Mouse (Mus musculus): ENCODE results near the gene Polr3gl. TPM values are rescaled to one million over a fixed set of nuclear protein-coding genes. Genes with fewer than 3 reads are reported as not detected.
A peak's percentile ranks its signal among the peaks of the same experiment; 100 is the strongest.

Polr3gl gene
- polyA plus RNA-seq, 1 experiment, result 15.4 TPM

DNA sequence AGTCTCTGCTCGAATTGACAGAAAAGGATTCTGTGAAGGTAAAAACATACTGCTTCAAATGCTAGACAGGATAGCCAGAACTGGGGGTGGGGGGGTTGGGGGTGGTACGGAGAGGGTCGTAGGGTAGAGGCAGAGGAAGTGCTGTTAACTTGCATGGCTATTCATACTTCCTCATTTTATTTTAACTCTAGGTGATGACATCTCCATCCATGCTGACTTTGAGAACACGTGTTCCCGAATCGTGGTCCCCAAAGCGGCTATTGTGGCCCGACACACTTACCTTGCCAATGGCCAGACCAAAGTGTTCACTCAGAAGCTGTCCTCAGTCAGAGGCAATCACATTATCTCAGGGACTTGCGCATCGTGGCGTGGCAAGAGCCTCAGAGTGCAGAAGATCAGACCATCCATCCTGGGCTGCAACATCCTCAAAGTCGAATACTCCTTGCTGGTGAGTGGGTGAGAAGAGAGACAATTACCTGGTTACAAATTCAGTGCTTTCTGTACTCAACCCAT lies 34.5 kb downstream of the Polr3gl start:
- peaks cover 57% of the 10 kb centered on the region for H3K4me1 ChIP-seq
- TF ChIP-seq FLI1 (IDR thresholded peaks at IDR 0.05; ENCODE audit: low read length) (no peak), GATA1 (IDR thresholded peaks at IDR 0.05; ENCODE audit: borderline replicate concordance, low read length) (no peak)
- no peaks in the 10 kb centered on the region for H3K27me3 ChIP-seq (replicated peaks)
- peaks cover 40% of the 10 kb centered on the region for H3K36me3 ChIP-seq (replicated peaks; ENCODE audit: low read length)
- peak overlapping the region; percentile 96 for H3K4me3 ChIP-seq (replicated peaks)
- no peaks in the 10 kb centered on the region for H3K9me3 ChIP-seq

DNA sequence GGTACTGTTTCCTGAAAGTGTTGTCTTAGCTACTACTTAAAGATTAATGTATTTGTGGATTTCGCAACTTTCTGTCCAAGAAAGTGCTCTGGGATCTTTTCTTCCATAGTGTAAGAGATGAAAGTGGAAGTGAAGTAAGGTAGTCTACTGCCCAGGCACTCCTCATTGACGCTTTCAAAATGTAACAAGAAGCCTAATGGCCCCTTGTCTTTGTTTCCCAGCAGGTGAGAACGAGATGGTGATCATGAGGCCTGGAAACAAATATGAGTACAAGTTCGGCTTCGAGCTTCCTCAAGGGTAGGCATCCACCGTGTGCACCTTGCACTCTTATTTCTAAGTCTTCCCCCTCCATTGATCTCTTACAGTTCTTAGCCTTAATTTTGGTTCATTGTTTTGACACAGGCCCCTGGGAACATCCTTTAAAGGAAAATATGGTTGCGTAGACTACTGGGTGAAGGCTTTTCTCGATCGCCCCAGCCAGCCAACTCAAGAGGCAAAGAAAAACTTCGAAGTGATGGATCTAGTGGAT lies 35.2 kb downstream of the Polr3gl start:
- Histone ChIP-seq H3K9me3 (no peaks in the 10 kb centered on the region), H3K36me3 (replicated peaks; ENCODE audit: low read length) (peaks cover 40% of the 10 kb centered on the region), H3K27me3 (replicated peaks) (no peaks in the 10 kb centered on the region), H3K4me3 (replicated peaks) (peak overlapping the region; percentile 96), H3K4me1 (peaks cover 56% of the 10 kb centered on the region)
- TF ChIP-seq GATA1 (IDR thresholded peaks at IDR 0.05; ENCODE audit: borderline replicate concordance, low read length), result no peak
- TF ChIP-seq FLI1 (IDR thresholded peaks at IDR 0.05; ENCODE audit: low read length), result no peak

DNA sequence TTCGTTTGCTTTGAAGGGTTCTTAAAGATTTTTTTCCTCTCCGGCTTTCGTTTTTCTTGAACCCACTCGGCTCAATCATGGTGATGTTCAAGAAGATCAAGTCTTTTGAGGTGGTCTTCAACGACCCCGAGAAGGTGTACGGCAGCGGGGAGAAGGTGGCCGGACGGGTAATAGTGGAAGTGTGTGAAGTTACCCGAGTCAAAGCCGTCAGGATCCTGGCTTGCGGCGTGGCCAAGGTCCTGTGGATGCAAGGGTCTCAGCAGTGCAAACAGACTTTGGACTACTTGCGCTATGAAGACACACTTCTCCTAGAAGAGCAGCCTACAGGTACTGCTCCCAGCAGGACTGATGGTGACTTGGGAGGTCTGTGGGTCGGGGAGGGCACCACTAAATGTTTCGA lies 35.8 kb downstream of the Polr3gl start:
- TF ChIP-seq FLI1 (IDR thresholded peaks at IDR 0.05; ENCODE audit: low read length) (no peak), GATA1 (IDR thresholded peaks at IDR 0.05; ENCODE audit: borderline replicate concordance, low read length) (no peak)
- H3K9me3 ChIP-seq, result no peaks in the 10 kb centered on the region
- H3K27me3 ChIP-seq (replicated peaks), result no peaks in the 10 kb centered on the region
- peaks cover 56% of the 10 kb centered on the region for H3K4me1 ChIP-seq
- peaks cover 40% of the 10 kb centered on the region for H3K36me3 ChIP-seq (replicated peaks; ENCODE audit: low read length)
- H3K4me3 ChIP-seq (replicated peaks), result peak overlapping the region; percentile 96

DNA sequence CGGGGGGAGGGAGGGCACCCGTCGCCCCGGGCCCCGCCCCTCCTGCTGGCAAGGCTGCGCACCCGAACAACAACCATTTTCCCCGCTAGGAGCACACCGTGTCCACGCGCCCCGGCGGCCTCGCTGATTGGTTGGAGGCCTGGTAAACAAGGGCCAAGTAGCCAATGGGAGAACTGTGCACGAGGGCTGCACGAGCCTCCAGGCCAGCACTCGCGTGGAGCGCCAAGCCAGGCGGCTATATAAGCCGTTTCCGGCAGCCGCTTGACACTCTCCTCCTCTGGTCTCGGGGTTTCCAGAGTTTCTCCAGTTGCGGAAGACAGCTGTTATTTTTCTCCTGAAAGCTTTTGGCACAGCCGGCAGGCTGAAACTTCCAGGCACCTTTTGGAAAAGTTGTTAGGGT lies 36.3 kb downstream of the Polr3gl start, which contains the start of gene Txnip:
Txnip (plus strand) TSS at position 264 of the 400 bp plus-strand sequence.
- H3K4me1 ChIP-seq, result peaks cover 51% of the 10 kb centered on the region

DNA sequence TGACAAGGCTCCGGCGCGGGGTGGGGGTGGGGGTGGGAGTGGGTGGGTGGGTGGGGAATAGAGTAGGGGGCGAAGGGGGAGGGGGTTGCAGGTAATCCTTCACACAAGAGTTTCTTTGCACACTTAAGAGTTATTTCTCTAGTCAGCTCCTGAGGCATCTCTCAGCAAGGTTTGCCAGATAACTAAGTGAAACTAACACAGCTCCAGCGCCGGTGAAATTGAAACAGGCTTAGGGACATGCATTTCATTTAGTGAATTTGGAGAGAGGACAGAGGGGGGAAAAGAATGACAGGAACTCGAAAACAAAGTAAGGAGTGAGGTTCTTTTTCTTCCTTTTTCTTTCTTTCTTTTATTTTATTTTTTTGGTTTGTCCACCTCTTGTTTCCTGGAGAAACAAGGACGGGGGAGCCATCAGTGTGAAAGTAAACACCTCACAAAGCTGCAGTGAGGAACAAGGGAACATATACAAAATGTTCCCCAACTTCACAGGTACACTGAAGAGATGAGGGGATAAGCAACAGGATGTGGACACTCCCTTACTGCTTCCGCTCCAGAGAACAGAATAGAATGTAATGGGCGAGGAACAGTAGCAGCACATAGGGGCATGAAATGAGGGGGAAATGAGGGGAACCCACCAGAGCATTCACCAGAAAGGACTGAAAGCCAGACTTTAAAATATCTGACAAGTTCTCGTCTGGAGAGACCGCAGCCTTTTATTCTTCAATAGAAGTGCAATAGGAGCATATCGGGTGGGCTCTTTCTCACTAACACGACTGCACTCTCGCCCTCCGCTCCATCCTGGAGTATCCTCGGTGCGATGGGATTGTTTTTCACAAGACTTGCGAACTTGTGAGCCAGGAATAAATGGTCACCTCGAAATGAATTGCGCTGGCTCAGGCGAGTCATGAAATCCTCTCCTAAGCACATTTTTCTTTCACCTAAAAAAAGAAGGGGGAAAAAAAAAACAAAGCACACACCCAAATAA lies 37.0 kb downstream of the Polr3gl start:
- Histone ChIP-seq H3K27me3 (replicated peaks) (no peaks in the 10 kb centered on the region), H3K9me3 (no peaks in the 10 kb centered on the region), H3K4me3 (replicated peaks) (peak overlapping the region; percentile 96), H3K36me3 (replicated peaks; ENCODE audit: low read length) (peaks cover 38% of the 10 kb centered on the region), H3K4me1 (peaks cover 47% of the 10 kb centered on the region)
- TF ChIP-seq GATA1 (IDR thresholded peaks at IDR 0.05; ENCODE audit: borderline replicate concordance, low read length) (no peak), FLI1 (IDR thresholded peaks at IDR 0.05; ENCODE audit: low read length) (no peak)

More for the DNA sequence above, 36.3 kb downstream of the Polr3gl start, which contains the start of gene Txnip:
- Histone ChIP-seq H3K4me3 (replicated peaks) (peak within 1 kb of the TSS; percentile 96), H3K36me3 (replicated peaks; ENCODE audit: low read length) (peaks cover 40% of the 10 kb centered on the region), H3K27me3 (replicated peaks) (no peaks in the 10 kb centered on the region), H3K9me3 (no peaks in the 10 kb centered on the region)
- TF ChIP-seq FLI1 (IDR thresholded peaks at IDR 0.05; ENCODE audit: low read length) (0 out of 2 replicates have a peak, but pooled peaks have one; percentile 21), GATA1 (IDR thresholded peaks at IDR 0.05; ENCODE audit: borderline replicate concordance, low read length) (no peak)

DNA sequence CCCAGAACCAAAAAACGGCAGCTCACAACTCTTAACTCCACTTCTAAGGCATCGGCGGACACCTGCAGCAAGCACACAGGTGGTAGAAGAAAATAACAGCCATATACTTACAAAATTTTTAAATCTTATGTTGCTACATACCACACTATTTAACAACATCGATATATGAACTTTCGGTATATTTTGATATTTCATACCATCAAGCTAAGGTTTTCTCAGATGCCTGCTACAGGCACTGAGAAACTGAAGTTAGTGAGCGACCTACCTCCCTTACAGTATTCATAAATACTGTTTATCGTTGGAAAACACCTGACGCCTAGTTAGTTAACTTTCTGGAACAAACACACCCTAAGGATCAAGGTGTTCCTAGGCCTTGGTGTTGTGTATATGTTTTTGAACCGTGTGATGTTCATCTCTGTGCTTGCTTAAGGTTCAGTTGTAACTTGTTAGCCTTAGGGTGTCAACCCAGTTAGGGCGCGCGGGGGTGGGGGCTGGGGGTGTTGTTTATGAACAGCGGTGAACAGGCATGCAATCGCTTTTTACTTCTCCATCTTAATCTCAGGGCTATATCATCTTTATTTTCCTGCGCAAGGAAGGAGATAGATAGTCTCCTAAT lies 37.9 kb downstream of the Polr3gl start:
- TF ChIP-seq GATA1 (IDR thresholded peaks at IDR 0.05; ENCODE audit: borderline replicate concordance, low read length), result no peak
- TF ChIP-seq FLI1 (IDR thresholded peaks at IDR 0.05; ENCODE audit: low read length), result no peak
- no peaks in the 10 kb centered on the region for H3K9me3 ChIP-seq
- peak overlapping the region; percentile 96 for H3K4me3 ChIP-seq (replicated peaks)
- H3K4me1 ChIP-seq, result peaks cover 48% of the 10 kb centered on the region
- H3K27me3 ChIP-seq (replicated peaks), result no peaks in the 10 kb centered on the region
- H3K36me3 ChIP-seq (replicated peaks; ENCODE audit: low read length), result peaks cover 30% of the 10 kb centered on the region

DNA sequence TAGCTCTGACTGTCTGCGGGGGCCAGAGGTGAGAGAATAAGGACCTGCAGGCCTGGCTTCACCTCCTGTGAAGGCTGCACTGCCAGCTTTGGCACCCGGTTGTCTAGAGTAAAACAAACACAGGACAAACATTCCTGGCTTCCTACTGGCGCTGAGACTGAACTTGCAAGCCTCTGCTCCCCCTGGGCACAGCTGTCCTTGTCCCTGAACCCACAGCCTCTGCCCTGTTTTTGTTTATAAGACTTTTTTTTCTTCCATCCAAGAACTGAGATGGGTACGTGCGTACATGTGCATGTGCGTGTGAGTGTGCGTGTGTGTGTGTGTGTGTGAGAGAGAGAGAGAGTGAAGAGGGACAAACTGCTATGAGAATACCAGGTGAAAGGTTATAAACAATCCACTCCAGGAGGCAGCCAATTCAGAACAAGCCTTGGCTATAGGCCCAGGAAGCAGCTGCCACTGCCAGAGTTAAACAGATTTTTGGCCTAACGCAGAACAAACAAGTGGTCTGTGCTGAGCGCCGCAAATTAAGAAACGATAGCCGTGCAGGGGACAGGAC lies 38.9 kb downstream of the Polr3gl start:
- Histone ChIP-seq H3K4me3 (replicated peaks) (no peak overlapping the region), H3K27me3 (replicated peaks) (no peaks in the 10 kb centered on the region), H3K36me3 (replicated peaks; ENCODE audit: low read length) (peaks cover 20% of the 10 kb centered on the region), H3K4me1 (peaks cover 45% of the 10 kb centered on the region), H3K9me3 (no peaks in the 10 kb centered on the region)
- TF ChIP-seq GATA1 (IDR thresholded peaks at IDR 0.05; ENCODE audit: borderline replicate concordance, low read length) (no peak), FLI1 (IDR thresholded peaks at IDR 0.05; ENCODE audit: low read length) (no peak)

DNA sequence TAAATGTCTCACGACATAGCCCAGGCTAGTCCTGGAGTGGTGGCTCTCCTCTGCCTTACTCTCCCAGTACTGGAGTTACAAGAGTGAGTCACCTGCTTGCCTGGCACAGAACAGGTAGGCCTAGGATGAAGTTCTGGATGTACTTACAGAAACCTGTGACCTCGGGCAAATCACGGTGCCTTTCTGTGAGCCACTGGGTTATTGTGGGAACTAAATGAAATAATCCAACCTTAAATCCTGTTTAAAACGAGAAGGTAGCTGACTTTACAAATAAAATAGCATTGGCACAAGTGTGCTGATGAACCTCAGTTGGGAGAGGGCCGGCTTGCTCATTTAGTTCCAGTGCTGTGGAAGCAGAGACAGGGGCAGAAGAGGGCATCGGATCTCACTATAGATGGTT lies 39.7 kb downstream of the Polr3gl start:
- Histone ChIP-seq H3K27me3 (replicated peaks) (no peaks in the 10 kb centered on the region), H3K4me1 (peaks cover 44% of the 10 kb centered on the region), H3K9me3 (no peaks in the 10 kb centered on the region), H3K4me3 (replicated peaks) (no peak overlapping the region), H3K36me3 (replicated peaks; ENCODE audit: low read length) (peaks cover 12% of the 10 kb centered on the region)
- no peak for TF ChIP-seq FLI1 (IDR thresholded peaks at IDR 0.05; ENCODE audit: low read length)
- TF ChIP-seq GATA1 (IDR thresholded peaks at IDR 0.05; ENCODE audit: borderline replicate concordance, low read length), result no peak

DNA sequence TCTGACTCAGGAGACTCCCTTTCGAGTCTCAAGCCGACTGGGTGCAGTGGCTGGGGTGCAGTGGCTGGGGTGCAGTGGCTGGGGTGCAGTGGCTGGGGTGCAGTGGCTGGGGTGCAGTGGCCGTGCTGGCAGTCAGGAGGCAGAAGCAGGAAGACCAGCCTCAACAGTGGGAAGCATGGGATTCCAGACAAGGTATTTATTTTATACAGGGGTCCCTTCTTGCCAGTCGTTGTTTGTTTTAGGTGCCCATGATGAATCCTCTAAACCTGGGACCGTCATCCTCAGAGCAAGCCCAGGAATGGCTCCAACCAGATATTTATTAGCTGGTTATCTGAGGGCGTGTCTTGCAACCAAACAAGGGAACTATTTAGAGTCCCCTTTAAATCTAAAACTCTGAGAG lies 40.4 kb downstream of the Polr3gl start:
- H3K4me1 ChIP-seq, result peaks cover 45% of the 10 kb centered on the region
- no peaks in the 10 kb centered on the region for H3K9me3 ChIP-seq
- peaks cover 5% of the 10 kb centered on the region for H3K36me3 ChIP-seq (replicated peaks; ENCODE audit: low read length)
- no peaks in the 10 kb centered on the region for H3K27me3 ChIP-seq (replicated peaks)
- no peak overlapping the region for H3K4me3 ChIP-seq (replicated peaks)
- TF ChIP-seq GATA1 (IDR thresholded peaks at IDR 0.05; ENCODE audit: borderline replicate concordance, low read length) (no peak), FLI1 (IDR thresholded peaks at IDR 0.05; ENCODE audit: low read length) (no peak)

All from megakaryocyte, embryonic 14.5 days (primary cell).